Mouse (Mus musculus) Muller cell, postnatal 12 days (primary cell): ENCODE measurements around the gene Eps8l3.
A peak's percentile ranks its signal among the peaks of the same experiment; 100 is the strongest.

Experiments used
- DNase-seq: peaks from one replicate; pipeline ENCODE4 v3.0.0-alpha.2; 2015; ENCODE audit errors: inconsistent ontology term

Gene Eps8l3

GRCm38 (mm10) chr3:107895720-107896569 is 18.9 kb downstream of the Eps8l3 start, which contains the start of gene Gstm5:
Gene Gstm5, plus strand, starts transcription at chr3:107895821.
- DNase-seq = peak; percentile 93

GRCm38 (mm10) chr3:107898691-107899090 is 21.7 kb downstream of the Eps8l3 start:
- DNase-seq = no peak

- no peak for DNase-seq
These were observed 24.1 kb downstream of the Eps8l3 start for GRCm38 (mm10) chr3:107900955-107901673.

GRCm38 (mm10) chr3:107905942-107906341 is 28.9 kb downstream of the Eps8l3 start:
- no peak for DNase-seq

- DNase-seq = no peak
These were observed 39.6 kb downstream of the Eps8l3 start for GRCm38 (mm10) chr3:107916674-107917073.

GRCm38 (mm10) chr3:107917097-107917496 is 40.1 kb downstream of the Eps8l3 start:
- DNase-seq = no peak

GRCm38 (mm10) chr3:107917783-107918408 is 40.9 kb downstream of the Eps8l3 start:
- DNase-seq = peak; percentile 40

GRCm38 (mm10) chr3:107920348-107920747 is 43.3 kb downstream of the Eps8l3 start:
- no peak for DNase-seq

- DNase-seq = no peak
These were observed 48.3 kb downstream of the Eps8l3 start for GRCm38 (mm10) chr3:107925335-107925734.

GRCm38 (mm10) chr3:107927841-107928240 is 50.8 kb downstream of the Eps8l3 start:
- peak; percentile 39 for DNase-seq

GRCm38 (mm10) chr3:107928691-107929090 is 51.7 kb downstream of the Eps8l3 start:
- DNase-seq = no peak

- no peak for DNase-seq
These were observed 52.2 kb downstream of the Eps8l3 start for GRCm38 (mm10) chr3:107929243-107929642.

- no peak for DNase-seq
These were observed 52.7 kb downstream of the Eps8l3 start for GRCm38 (mm10) chr3:107929731-107930130.

GRCm38 (mm10) chr3:107931134-107931533 is 54.1 kb downstream of the Eps8l3 start:
- no peak for DNase-seq

GRCm38 (mm10) chr3:107931670-107932069 is 54.6 kb downstream of the Eps8l3 start, which contains the start of gene Gstm7:
Gene Gstm7, minus strand, starts transcription at chr3:107931817.
- DNase-seq = peak; percentile 99

GRCm38 (mm10) chr3:107932128-107932527 is 55.1 kb downstream of the Eps8l3 start:
- DNase-seq = no peak

- DNase-seq = no peak
These were observed 58.2 kb downstream of the Eps8l3 start for GRCm38 (mm10) chr3:107935268-107935667.

- DNase-seq = no peak
These were observed 58.9 kb downstream of the Eps8l3 start for GRCm38 (mm10) chr3:107935888-107936287.

- peak; percentile 71 for DNase-seq
These were observed 62.4 kb downstream of the Eps8l3 start for GRCm38 (mm10) chr3:107939403-107939802.

- DNase-seq = no peak
These were observed 62.8 kb downstream of the Eps8l3 start for GRCm38 (mm10) chr3:107939830-107940229.

- DNase-seq = peak; percentile 79
These were observed 63.5 kb downstream of the Eps8l3 start for GRCm38 (mm10) chr3:107940524-107940923.

- no peak for DNase-seq
These were observed 64.2 kb downstream of the Eps8l3 start for GRCm38 (mm10) chr3:107941261-107941660.
